Mouse (Mus musculus): ENCODE measurements around the gene Atp5g3. TPM values are rescaled to one million over a fixed set of nuclear protein-coding genes. Genes with fewer than 3 reads are reported as not detected.
"Not testable (repeated sequence)": the region's sequence is repeated elsewhere in the genome, so short reads cannot be mapped to it uniquely, and the experiment has no call there.

The Atp5g3 gene
- 100 to 1,000 TPM; 501 to 512 TPM for total RNA-seq (2021)
- long read RNA-seq, transcript Atp5g3-202 (5 exons, 723 nt), result minor isoform, 31 of 136 reads
- long read RNA-seq, transcript Atp5g3-201 (5 exons, 714 nt), result major isoform, 77 of 136 reads
- long read RNA-seq, partial matches to known transcripts, result 26 of 136 reads
- long read RNA-seq, other reads (novel, unspliced or antisense), result 2 of 136 reads

DNA sequence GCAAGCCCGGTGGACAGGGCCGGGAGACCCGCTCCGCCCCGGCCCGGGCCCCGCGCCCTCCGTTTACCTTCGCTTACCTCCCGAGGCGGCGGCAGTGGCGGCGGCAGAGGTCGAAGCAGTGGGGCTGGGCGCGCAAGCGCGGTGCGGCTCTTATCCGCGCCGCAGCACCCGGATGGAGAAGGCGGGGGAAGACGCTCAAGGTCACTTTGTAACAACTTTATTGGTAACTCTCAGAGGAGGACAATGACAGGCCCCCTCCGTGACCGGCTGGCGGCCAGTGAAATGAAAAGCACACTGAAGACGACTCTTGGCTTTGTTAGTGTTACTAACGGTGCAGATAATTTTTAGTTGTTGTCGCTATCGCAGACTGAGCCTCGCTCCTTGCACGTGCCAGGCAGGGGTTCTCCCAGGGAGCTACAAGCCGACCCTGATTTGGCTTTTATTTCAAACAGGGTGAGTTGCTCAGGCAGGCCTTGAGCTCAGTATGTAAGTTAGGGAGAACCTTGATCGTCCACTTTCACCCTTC, at the start of gene Atp5g3:
Gene Atp5g3 (minus strand): TSS at position 152 of the 526 bp plus-strand sequence.
- peak; percentile 87 to 94 for DNase-seq (ENCODE audit: low spot score in 2 of 2)

DNA sequence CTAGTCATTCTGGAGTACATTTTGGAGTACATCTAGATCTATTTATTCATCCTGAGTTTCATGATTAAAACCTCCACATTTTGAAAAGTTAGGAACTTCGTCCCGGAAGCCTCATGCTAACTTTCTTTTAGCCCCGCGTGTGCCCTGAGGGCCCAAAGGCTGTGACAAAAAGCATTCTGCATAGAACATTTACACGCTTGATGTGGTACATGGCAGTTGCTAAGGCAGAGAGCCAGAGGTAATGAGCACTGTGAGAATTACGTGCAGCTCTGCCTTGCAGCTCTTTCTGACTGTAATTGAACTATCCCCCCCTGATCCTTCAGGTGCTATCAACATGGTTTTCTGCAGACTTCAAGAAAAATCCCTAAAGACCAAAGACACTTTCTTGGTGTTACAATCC, 47.2 kb upstream of the Atp5g3 start:
- DNase-seq (ENCODE audit: low spot score in 2 of 2), result no peak

- no peak for DNase-seq (ENCODE audit: low spot score in 2 of 2)
These were observed 42.5 kb upstream of the Atp5g3 start for GRCm38 (mm10) chr2:73953612-73954011.

DNA sequence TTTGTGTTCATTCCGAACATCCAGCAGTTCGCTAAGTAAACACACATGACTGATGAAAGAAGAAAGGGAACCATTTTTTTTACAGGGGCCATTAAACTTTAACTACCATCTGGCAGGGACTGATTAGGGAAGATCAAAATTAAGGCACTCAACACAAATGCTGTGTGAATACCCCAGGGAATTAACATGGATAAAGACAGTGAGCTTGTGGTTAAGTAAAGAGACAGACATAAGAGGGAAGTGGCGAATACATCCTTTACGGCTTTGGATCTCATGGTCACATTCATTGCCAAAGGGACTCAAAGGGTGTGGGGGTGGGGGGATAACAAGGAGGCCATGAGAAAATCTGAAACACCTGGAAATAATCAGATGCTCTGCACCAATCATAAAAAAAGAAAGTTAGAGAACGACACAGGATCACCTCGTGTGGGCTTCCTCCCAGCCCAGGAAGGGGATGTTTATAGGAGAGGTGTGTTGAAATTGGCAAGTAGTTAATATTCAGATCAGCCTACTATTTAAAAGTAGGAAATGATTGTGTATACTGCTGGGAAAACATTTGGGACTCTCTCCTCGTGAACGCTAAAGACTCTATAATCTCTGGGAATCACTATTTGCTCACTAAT, 41.6 kb upstream of the Atp5g3 start:
- no peak for DNase-seq (ENCODE audit: low spot score in 2 of 2)

DNA sequence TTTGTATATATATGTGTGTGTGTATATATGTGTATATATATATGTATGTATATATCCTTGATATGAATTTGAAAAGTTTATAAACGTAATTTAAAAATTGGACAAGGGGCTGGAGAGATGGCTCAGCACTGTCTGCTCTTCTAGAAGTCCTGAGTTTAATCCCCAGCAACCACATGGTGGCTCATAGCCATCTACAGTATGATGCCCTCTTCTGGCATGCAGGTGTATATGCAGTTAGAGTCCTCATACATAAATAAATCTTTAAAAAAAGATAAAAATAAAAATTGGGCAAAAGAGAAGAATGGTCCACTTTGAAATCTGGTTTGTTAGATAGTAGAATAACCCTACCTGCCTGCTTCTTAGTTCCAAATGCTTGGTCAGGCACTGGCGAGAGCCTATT, 36.2 kb upstream of the Atp5g3 start:
- no peak for DNase-seq (ENCODE audit: low spot score in 2 of 2)

GRCm38 (mm10) chr2:73943735-73944134, 32.6 kb upstream of the Atp5g3 start:
- no peak for DNase-seq (ENCODE audit: low spot score in 2 of 2)

GRCm38 (mm10) chr2:73942844-73943243, 31.7 kb upstream of the Atp5g3 start:
- DNase-seq (ENCODE audit: low spot score in 2 of 2), result no peak

DNA sequence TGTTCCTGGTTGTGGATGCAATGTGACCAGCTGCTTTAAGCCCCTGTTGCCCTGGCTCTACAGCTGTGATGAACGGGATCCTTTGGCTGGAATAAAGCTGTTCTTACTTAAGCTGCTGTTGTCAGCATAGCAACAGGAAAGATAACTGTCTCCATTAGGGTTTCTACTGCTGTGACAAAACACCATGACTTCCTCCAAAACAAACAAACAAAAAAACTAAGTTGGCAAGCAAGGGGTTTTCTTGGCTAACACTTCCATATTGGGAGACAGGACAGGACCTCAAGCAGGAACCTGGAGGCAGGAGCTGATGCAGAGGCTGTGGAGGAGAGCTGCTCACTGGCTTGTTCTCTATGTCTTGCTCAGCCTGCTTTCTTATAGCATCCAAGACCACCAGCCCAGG, 30.2 kb upstream of the Atp5g3 start:
- DNase-seq (ENCODE audit: low spot score in 2 of 2), result no peak

DNA sequence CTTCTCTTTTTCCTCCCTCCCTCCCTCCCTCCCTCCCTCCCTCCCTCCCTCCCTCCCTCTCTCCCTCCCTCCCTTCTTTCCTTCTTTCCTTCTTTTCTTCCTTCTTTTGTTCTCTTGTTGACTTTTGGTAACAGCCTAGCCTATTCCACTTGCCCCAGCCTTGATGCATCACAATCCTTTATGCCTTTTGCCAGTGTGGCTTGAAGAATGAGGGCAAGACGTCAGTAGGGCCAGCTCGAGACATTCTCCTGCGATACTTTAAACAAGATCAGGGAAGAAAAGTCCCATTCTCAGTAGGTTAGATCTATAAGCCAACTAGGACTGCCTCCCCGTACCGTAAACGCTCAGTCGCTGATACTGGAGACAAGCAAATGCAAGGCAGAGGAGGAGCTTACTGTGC, 29.3 kb upstream of the Atp5g3 start:
- DNase-seq (ENCODE audit: low spot score in 2 of 2), result no peak

- no peak for DNase-seq (ENCODE audit: low spot score in 2 of 2)
These were observed 27.8 kb upstream of the Atp5g3 start for GRCm38 (mm10) chr2:73938896-73939295.

DNA sequence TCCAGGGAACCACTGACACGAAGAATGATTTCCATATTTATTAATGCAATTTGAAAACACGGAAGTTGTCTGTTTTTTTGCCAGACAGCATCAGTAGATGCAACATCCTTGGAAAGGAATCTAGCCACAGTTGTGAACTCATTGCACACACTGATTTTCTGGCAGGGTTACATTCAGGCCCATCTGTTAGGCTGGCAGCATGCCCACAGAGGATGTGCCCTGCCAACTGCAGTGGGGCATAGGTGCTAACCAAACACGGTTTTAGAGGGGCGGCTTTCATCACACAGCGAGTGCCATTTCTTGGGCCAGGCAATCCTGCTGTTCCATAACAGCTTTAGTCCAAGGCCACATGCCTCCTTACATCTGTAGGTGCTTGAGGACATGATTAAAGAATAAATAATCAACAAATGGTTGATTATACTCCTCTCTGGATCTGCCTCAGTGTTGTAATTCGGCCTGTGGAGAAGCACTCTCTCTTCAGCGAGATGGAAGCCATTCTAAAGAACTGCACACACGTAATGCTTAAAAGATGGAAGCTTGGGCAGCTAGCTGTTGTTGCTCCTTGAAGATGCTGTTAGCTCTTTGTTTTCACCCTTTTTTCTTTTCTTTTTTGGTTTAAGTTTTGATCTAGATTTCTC, 21.7 kb upstream of the Atp5g3 start:
- DNase-seq (ENCODE audit: low spot score in 2 of 2), result peak; percentile 47 to 80

GRCm38 (mm10) chr2:73927711-73928110, 16.6 kb upstream of the Atp5g3 start:
- DNase-seq (ENCODE audit: low spot score in 2 of 2), result no peak

- no peak for DNase-seq (ENCODE audit: low spot score in 2 of 2)
These were observed 14.4 kb upstream of the Atp5g3 start for GRCm38 (mm10) chr2:73925539-73925938.

GRCm38 (mm10) chr2:73925089-73925488, 14.0 kb upstream of the Atp5g3 start:
- peak; percentile 76 to 92 for DNase-seq (ENCODE audit: low spot score in 2 of 2)

DNA sequence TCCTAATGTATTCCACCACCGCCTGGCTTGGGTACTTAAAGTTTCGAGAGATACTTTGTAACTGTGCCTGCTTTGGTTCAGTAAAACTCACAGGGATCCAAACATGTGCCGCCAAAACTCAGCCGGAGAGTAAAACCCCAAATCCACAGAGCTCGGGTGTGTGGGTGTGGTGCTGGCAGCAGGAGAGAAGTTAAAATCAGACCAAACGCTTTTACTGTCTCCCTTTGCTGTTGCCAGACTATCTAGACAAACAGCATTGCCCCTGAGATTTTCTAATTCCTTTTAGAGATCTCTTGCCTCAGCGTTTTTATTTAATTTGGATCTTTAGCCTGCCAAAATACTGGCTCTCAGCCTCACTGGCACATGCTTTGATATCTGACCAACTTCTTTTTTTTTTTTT, 8.5 kb upstream of the Atp5g3 start:
- DNase-seq (ENCODE audit: low spot score in 2 of 2), result peak; percentile 64 to 85

- no peak for DNase-seq (ENCODE audit: low spot score in 2 of 2)
These were observed 1.1 kb upstream of the Atp5g3 start for GRCm38 (mm10) chr2:73912264-73912663.

GRCm38 (mm10) chr2:73910571-73911174, 453 bp downstream of the Atp5g3 start:
- peak; percentile 23 to 27 for DNase-seq (ENCODE audit: low spot score in 2 of 2)

DNA sequence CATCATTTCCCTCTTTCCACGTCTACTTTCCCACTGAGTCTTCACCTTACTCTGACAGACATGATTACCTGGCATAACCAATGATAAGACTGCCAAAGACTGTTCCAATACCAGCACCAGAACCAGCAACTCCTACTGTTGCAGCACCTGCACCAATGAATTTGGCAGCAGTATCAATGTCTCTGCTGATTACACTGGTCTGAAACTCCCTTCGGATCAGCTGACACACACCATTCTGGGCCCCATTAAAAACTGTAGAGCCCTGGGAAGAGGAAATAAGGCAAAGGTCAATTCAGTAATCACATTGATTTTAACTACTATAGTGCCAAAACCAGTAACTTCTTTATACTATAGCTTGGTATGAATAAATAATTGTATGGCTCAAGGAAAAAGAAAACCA, 2.0 kb downstream of the Atp5g3 start:
- DNase-seq (ENCODE audit: low spot score in 2 of 2), result no peak

GRCm38 (mm10) chr2:73904679-73905078, 6.4 kb downstream of the Atp5g3 start:
- not testable (repeated sequence) for DNase-seq (ENCODE audit: low spot score in 2 of 2)

DNA sequence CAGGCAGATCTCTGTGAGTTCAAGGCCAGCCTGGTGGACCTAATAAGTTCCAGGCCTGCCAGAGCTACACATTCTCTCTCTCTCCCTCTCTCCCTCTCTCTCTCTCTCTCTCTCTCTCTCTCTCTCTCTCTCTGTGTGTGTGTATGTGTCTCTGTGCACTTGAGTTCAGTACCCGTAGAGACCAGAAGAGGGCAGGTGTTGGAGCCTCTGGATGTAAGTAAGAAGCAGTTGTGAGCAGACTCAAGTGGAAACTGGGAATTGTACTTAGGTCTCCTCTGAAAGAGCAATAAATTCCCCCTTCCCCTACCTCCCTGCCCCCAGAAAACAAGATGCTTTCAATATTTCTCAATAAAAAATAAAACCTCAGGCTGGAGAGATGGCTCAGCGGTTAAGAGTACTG, 7.6 kb downstream of the Atp5g3 start:
- DNase-seq (ENCODE audit: low spot score in 2 of 2), result no peak

DNA sequence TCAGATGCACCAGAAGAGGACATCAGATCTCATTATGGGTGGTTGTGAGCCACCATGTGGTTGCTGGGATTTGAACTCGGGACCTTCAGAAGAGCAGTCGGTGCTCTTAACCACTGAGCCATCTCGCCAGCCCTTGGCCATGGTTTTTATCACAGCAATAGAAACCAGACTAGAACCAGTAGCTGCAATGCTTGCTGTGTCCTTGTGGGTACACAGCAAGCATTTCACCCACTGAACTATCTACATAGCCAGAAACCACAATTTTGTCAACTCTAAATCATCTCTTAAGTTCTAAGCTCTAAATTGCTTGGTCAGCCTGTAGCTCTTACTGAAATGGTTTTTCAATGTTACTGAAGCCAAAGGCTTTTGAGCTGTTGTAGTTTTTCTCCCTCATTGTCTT, 8.8 kb downstream of the Atp5g3 start:
- not testable (repeated sequence) for DNase-seq (ENCODE audit: low spot score in 2 of 2)

- no peak for DNase-seq (ENCODE audit: low spot score in 2 of 2)
These were observed 10.0 kb downstream of the Atp5g3 start for GRCm38 (mm10) chr2:73901169-73901568.
